Mouse (Mus musculus): ENCODE measurements around the gene Dennd2d. TPM values are rescaled to one million over a fixed set of nuclear protein-coding genes. Genes with fewer than 3 reads are reported as not detected.

Gene Dennd2d
- total RNA-seq (2021), result under 1 TPM in 1 of 2 experiments, not detected in 1; 0.08 TPM
- long read RNA-seq, experiment 1, partial matches to known transcripts, result 0 of 1 reads
- long read RNA-seq, experiment 1, other reads (novel, unspliced or antisense), result 1 of 1 reads
- long read RNA-seq, experiment 2, result 0 reads

DNA sequence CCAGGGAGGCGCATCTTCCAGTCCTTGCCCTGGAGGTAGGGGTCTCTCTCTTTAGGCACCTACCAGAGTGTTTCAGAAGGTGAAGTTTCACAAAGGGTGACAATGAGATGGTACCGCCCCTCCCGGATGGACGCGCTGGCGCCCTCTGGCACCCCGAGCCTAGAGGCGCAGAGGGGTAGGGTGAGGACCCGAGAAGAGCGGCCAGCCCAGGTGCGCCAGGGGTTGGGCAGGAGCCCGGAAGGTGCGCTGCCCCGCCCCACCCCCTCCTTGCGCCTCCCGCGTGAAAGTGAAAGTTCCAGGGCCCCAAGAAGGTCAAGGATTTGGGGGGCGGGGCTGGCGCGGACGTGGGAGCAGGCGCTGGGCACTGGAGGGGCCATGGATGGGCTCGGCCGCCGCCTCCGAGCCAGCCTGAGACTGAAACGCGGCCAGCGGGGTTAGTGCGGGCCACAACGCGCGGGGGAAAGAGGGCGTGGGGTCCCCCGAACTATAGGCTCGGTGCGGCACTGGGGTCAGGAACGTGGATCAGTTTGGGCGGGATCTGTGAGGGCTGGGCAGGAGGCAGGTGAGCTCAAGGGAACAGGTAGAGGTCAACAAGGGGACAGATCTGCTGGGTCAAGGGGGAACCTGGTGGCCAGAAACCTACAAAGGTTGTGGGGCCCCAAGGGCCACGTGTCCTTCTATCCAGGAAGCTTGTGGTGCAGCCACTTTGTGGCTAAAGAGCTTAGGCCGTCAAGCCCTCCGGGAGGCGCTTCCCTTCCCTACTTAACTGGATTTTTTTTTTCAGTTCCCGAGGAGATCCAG lies at the start of gene Dennd2d:
TSS of gene Dennd2d (plus strand) at position 125 of the 801 bp plus-strand sequence.
- intact Hi-C loops (cut with DNase I), result no loop called here
- H3K27ac ChIP-seq, result peak within 1 kb of the TSS; percentile 51
- DNase-seq, result peak; percentile 28
- peak within 1 kb of the TSS; percentile 86 for H3K4me3 ChIP-seq
- peak; percentile 10; the same call in 1 of the 2 replicates for TF ChIP-seq CTCF (IDR thresholded peaks at IDR 0.05)

DNA sequence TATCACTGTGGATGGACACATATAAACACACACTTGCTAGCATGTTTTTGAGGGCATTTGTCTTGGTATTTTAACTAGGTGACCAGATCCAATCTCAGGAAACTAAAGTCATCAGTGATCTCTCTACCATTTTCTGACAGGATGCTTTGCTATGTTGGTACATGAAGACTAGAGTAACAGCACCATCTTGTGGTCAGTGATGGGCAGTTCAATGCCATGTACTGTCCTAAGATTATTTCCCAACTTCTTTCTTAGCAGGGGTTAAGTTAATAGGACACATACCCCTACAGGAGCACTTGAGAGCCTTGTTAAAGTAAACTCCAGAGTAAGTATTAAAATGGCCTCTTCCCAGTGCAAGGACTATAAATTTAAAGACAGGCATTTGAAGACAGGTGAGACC lies 33.6 kb upstream of the Dennd2d start:
- Histone ChIP-seq H3K4me3 (no peak overlapping the region), H3K27ac (no peak overlapping the region)
- no peak for DNase-seq
- peak; percentile 72 for TF ChIP-seq CTCF (IDR thresholded peaks at IDR 0.05)
- intact Hi-C loops (cut with DNase I), result loop anchor here (5.0 kb wide), 1 partner anchor 456 kb away; no protein-coding TSS in a partner anchor

GRCm38 (mm10) chr3:106448995-106449394 lies 33.2 kb upstream of the Dennd2d start:
- no peak for TF ChIP-seq CTCF (IDR thresholded peaks at IDR 0.05)
- DNase-seq, result no peak
- H3K27ac ChIP-seq, result no peak overlapping the region
- intact Hi-C loops (cut with DNase I), result loop anchor here (5.0 kb wide), 1 partner anchor 457 kb away; no protein-coding TSS in a partner anchor
- no peak overlapping the region for H3K4me3 ChIP-seq

DNA sequence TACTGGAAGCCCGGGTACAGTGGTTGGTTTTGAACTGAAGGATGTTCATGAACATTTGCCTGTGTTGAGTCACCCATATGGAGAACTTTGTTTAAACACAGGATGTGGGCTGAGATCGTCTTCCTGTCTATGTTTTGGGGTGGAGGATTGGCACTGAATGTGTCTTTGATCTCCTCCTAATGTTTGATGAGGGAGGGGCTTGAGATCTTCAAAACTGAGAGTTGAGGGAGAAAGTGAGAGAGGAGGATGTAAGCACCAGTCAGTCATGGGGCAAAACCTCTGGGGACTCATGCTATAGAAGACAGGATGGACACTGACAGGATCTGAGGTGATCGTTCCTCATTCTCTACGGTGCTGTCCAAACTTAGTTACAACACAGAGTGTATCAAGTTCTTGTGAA lies 32.6 kb upstream of the Dennd2d start:
- Histone ChIP-seq H3K27ac (no peak overlapping the region), H3K4me3 (no peak overlapping the region)
- DNase-seq, result no peak
- intact Hi-C loops (cut with DNase I), result loop anchor here (5.0 kb wide), 1 partner anchor 457 kb away; no protein-coding TSS in a partner anchor
- TF ChIP-seq CTCF (IDR thresholded peaks at IDR 0.05), result no peak

DNA sequence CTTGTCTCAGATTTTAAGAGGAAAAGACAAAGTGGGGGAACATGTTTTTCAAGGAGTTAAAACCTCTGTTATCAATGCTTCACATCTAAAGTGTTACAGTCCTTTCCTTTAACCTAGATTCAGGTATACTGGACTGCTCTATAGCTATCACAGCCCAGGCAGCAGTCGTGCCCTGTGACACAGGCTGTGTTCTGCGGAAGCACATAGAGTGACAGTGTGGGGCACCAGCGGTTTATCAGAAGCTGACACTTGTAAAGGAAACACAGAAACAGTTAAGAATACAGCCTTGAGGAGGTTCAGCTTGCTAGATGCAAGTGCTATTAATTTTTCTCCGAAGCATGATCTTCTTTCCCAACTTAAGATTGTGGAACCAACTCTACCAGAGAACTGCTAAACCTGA lies 29.6 kb upstream of the Dennd2d start:
- H3K4me3 ChIP-seq, result no peak overlapping the region
- no peak for DNase-seq
- intact Hi-C loops (cut with DNase I), result no loop called here
- H3K27ac ChIP-seq, result no peak overlapping the region
- no peak for TF ChIP-seq CTCF (IDR thresholded peaks at IDR 0.05)

- intact Hi-C loops (cut with DNase I), result no loop called here
- no peak for DNase-seq
- no peak for TF ChIP-seq CTCF (IDR thresholded peaks at IDR 0.05)
- no peak overlapping the region for H3K4me3 ChIP-seq
- H3K27ac ChIP-seq, result no peak overlapping the region
Measured at GRCm38 (mm10) chr3:106457298-106457869, 24.8 kb upstream of the Dennd2d start.

DNA sequence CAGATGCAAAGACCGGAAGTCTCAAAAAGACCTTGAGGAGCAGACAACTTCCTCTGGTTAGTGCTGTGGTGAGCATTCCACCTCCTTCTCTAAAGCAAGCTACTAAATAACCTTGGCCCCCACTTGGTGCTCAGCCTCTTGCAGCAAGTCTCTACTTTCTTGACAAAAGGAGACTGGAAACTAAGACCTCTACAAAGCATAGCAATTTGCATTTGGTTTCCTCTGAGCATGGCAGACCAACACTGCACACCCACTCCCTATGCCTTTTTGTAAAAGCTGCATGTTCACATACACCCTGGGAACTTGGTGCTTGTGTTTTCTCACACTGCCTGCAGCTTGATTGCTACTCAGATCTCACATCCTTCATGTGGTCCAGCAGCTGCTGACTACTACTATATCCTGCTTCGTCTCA lies 20.1 kb upstream of the Dennd2d start:
- DNase-seq, result no peak
- no peak overlapping the region for H3K27ac ChIP-seq
- no peak overlapping the region for H3K4me3 ChIP-seq
- intact Hi-C loops (cut with DNase I), result no loop called here
- no peak for TF ChIP-seq CTCF (IDR thresholded peaks at IDR 0.05)

GRCm38 (mm10) chr3:106462493-106462892 lies 19.7 kb upstream of the Dennd2d start:
- Histone ChIP-seq H3K4me3 (no peak overlapping the region), H3K27ac (no peak overlapping the region)
- intact Hi-C loops (cut with DNase I), result no loop called here
- no peak for DNase-seq
- TF ChIP-seq CTCF (IDR thresholded peaks at IDR 0.05), result no peak

DNA sequence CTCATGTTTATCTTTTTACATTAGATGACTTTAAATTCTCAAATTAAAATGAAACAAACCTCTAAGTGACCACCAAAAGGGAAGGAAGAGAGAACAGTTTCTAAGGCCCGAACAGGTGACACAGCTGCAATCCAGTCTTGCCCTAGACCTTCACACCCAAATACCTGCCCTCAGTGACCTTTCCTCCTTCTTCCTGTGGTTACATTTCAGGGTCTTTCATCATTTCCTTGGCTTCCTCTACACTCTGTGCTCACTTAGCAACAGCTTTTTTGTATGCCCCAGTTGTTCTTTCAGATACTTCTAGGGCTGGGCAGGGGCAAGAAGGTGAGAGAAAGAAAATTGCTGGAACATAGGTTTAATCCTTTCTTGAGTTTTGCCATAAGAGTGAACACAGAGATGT lies 17.5 kb upstream of the Dennd2d start:
- Histone ChIP-seq H3K4me3 (no peak overlapping the region), H3K27ac (no peak overlapping the region)
- no peak for TF ChIP-seq CTCF (IDR thresholded peaks at IDR 0.05)
- intact Hi-C loops (cut with DNase I), result no loop called here
- no peak for DNase-seq

- H3K4me3 ChIP-seq, result no peak overlapping the region
- no peak for DNase-seq
- TF ChIP-seq CTCF (IDR thresholded peaks at IDR 0.05), result no peak
- H3K27ac ChIP-seq, result no peak overlapping the region
- intact Hi-C loops (cut with DNase I), result no loop called here
Measured at GRCm38 (mm10) chr3:106474210-106474609, 8.0 kb upstream of the Dennd2d start.

GRCm38 (mm10) chr3:106476863-106477262 lies 5.3 kb upstream of the Dennd2d start:
- no peak for TF ChIP-seq CTCF (IDR thresholded peaks at IDR 0.05)

DNA sequence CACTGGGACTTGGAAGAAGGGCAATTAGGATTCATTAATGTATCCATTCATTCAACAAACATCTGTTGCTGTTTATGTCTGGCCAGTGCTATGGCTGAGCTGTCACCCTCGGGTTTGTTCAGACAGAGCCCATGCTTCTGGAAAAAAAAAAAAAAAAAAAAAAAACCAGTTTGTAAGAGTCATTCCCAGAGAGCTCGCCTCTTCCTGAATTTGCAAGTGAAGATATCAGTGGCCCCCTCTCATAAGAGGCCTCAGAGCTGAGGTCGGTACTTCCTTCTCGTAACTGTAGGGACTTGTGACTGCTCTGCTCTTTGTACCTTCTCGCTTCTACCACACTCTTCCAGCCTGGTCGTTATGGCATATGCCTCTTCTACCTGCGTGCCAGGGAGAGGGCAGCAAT lies 1.1 kb downstream of the Dennd2d start:
- intact Hi-C loops (cut with DNase I), result no loop called here
- no peak for TF ChIP-seq CTCF (IDR thresholded peaks at IDR 0.05)
- Histone ChIP-seq H3K27ac (no peak overlapping the region), H3K4me3 (peak overlapping the region; percentile 86)
- no peak for DNase-seq

More at GRCm38 (mm10) chr3:106476863-106477262, 5.3 kb upstream of the Dennd2d start:
- Histone ChIP-seq H3K4me3 (no peak overlapping the region), H3K27ac (no peak overlapping the region)
- no peak for DNase-seq
- intact Hi-C loops (cut with DNase I), result no loop called here

DNA sequence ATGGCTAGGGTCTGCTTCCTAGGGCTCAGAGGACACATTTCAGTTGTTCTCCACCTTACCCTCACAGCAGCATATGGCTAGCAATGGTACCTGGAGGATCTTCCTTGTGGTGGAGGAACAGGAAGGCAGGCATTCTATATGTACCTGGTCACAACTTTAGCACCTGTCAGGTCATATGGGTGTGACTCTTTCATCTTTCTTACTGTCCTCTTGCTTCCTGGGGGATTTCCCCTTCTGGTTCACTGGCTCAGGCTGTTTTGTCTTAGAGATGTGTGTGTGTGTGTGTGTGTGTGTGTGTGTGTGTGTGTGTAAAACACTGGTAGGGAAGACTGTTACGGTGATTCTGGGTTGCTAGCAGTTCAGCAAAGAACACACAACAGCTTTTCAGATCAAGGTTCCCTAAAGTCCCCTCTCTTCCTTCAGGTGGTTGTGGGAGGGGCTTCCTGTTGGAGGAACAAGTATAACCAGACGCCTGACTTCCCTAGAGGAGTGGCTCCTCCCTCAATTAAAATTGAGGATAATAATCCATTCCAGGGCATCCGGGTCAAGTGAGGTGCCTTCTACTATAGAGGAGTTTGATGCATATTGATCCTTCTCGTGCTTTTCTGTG lies 1.7 kb downstream of the Dennd2d start:
- intact Hi-C loops (cut with DNase I), result no loop called here

More for the DNA sequence above, 1.7 kb downstream of the Dennd2d start:
- no peak overlapping the region for H3K4me3 ChIP-seq
- no peak for DNase-seq
- TF ChIP-seq CTCF (IDR thresholded peaks at IDR 0.05), result no peak
- no peak overlapping the region for H3K27ac ChIP-seq

Measured in gastrocnemius, adult 2 months (tissue).